Mouse (Mus musculus) adrenal gland, postnatal 10 days (tissue): Measurements from ENCODE around the gene Slc37a1. TPM values are rescaled to one million over a fixed set of nuclear protein-coding genes. Genes with fewer than 3 reads are reported as not detected.

ENCODE experiments used
- DNase-seq: peaks from one replicate; pipeline ENCODE4 v3.0.0; 2021; ENCODE audit warnings: mixed read lengths
- total RNA-seq, 2 experiments: library from RNA; stranded (reverse); gene quantifications; 2 replicates each; pipeline ENCODE4 v1.2.3; 2021

The Slc37a1 gene
- total RNA-seq, 2 experiments from 2014 or later = 4.4 to 10.9 TPM

DNA sequence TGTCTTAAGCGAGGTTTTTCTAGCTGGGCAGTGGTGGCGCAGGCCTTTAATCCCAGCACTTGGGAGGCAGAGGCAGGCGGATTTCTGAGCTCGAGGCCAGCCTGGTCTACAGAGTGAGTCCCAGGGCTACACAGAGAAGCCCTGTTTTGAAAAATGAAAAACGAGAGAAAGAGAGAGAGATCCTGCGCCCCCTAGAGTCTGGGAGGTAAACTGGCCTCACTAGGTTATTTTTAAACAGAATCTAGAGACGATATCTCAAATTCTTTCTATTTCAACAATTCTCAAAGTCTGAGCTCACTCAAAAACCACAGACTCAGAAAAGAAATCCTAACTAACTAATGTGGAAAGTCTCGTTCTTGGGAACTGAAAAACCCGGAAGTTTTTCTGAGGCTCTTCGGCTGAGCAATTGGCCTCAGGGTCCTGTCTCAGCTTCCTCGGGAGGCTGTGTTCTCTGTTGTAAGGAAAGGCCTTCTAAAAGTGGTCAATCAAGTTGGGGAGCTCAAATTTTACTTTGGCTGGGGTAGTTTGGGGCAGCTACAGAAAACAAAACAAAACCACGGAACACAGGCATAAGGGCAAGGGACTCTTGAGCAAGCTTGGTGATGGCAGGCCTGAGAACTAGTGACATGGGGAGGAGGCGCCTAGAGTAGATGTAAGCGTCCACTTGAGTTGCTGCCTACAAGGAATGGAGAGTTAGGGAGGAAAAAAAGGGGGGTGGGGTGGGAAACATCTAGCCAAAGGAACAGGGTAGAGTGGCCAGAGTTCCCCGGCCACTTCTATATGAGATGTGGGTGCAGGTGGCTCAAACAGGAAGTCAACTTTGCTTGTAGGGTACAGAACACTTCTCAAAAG is 8.0 kb downstream of the Slc37a1 start:
- no peak for DNase-seq

- DNase-seq = peak; percentile 55
These were observed 8.8 kb downstream of the Slc37a1 start for GRCm38 (mm10) chr17:31295215-31295891.

- peak; percentile 94 for DNase-seq
These were observed 9.5 kb downstream of the Slc37a1 start for GRCm38 (mm10) chr17:31295892-31296781.

DNA sequence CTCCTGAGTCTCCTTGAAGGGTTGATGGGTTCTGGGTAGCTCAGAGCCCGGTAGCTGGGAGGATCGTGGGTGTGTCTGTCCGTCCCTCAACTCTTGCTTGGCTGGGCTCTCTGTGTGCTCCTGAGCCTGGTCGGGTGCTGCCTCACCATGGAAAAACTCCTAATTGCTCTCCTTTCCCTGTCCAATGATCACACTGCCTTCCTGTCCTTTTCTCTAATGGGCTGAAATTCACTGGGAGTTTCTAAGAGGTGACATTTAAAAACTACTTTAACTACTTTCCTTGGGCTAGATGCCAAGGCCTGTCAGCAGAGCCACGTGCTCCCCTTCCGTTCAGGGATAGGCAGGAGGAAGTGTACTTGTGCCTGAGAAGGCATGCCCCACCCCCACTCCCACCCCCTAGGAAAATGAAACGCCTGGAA is 10.9 kb downstream of the Slc37a1 start:
- peak; percentile 86 for DNase-seq

DNA sequence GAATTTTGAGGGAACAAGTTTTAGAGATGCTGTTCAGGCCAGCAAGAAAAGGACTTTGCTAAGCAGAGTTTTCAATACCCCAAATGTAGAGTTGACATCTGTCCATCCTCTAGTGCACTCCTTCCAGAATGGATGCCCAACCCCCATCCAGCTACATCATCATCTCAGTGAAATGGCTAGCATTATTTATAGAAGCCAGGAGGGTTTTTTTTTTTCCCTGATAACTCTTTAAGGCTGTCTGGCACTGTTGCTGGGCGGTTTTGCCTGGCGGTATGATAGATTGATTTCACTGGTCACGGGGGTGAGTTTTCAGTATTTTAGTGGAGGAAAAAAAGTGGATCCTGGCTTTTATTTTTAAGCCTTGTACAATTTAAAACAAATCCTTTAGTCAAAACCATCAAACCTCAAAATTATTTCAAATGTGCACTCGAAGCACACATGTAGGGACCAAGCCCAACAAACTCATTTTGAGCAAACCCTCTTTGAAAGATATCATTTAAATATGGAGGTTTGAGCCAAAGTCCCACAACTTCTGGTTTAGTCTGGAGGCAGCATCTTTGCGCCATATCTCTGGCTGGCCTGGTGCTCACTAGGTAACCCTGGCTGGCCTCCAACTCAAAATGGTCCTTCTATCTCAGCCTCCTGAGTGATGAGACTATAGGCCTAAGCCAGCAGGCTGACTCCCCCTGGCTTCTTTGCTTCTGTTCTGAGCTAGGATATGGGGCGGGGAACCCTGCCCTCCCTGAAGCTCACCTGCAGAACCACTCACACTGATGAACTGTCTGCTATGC is 12.0 kb downstream of the Slc37a1 start:
- no peak for DNase-seq

DNA sequence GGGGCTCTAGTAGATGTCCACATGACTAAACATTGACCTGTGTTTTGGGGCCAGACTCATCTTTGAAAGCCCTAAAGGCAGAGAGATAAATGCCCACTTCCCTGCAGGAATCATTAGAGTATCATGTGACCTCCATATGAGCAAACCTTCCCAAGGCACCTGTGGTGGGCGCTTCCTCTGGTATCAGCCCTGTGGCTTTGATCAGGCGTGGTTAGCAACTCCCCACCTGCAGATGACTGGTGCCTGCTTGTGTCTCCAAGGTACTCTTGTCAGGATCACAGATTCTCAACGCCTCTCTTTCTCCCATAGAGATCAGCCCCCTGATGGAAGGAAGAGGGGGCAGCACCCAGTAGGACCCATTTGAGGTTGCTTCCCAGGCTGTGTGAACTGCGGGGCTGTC is 13.4 kb downstream of the Slc37a1 start:
- no peak for DNase-seq

DNA sequence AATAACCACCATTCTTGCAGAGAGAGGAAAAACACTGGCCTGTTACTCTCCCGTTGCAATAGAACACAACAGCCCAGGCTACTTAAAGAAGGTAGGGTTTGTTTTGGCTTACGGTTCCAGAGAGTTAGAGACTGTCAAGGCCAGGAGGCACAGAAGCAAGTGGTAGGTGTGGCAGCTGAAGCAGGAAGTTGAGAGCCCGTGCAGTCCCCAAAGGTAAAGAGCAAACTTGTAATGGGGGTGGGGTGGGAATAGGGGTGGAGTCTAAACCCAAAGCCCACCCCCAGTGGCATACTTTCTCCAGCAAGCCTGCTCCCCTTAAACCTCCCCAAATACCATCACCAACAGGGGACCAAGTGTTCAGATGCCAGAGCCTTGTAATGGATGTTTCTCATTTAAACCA is 14.1 kb downstream of the Slc37a1 start:
- no peak for DNase-seq

GRCm38 (mm10) chr17:31303401-31303800 is 16.8 kb downstream of the Slc37a1 start:
- no peak for DNase-seq

- peak; percentile 86 for DNase-seq
These were observed 18.5 kb downstream of the Slc37a1 start for GRCm38 (mm10) chr17:31304895-31305775.

DNA sequence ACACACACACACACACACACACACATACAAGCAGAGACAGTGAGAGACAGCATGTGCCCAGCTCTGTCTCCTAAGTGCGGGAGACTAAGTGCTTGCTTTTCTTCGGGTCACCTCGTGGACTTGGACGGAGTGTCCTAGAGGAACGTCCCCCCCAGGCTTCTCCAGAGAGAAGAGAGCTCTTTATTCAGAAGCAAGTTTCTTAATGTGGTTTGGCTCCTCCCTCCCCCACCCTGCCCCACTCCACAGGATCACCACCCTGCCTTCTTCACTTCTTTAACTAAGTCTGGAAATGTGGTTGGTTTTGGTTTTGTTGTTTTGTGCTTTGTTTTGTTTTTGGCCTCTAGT is 19.2 kb downstream of the Slc37a1 start:
- DNase-seq = no peak

DNA sequence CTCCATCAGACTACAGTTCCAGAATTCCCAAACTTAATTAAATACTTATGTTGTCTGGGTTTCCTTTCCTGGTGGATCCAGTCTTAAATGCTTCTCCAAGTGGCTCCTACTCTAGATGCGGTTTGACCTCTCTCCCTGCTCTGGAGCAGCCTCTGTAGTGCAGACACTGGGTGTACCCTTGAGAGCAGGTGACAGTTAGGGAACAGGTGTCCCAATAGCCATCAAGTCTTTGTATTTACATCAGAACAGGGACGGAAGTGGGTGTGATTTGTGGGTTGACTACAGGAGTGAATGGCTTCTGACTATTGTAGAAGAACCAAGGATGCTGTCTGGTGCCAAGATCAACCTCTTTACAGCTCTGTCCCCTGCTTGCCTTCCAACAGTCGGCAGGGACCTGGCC is 21.2 kb downstream of the Slc37a1 start:
- no peak for DNase-seq

DNA sequence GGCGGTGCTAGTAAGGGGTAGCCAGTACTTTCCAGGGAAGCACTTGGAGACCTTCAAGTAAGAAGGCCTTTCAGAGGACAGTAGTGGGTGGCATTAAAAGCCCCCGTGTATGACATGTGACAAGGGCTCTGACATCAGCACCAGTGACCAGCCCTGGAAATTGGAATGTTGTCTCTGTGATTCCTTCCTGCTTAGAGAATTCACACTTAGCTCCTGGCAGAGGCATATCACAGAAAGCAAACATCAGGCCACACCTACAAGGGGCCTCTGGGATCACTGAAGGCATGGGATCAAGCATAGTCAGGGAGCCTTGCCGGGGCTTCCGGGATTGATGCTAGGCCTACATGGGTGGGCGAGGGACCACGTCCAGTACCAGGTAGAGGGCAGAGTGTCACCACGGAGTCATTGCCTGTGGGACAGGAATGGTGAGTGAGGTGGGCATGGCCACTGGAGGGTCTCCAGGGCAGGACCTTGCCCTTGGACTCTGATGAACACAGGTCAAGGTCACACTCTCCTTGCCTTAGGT is 21.8 kb downstream of the Slc37a1 start:
- no peak for DNase-seq

- DNase-seq = no peak
These were observed 22.7 kb downstream of the Slc37a1 start for GRCm38 (mm10) chr17:31309281-31309793.

DNA sequence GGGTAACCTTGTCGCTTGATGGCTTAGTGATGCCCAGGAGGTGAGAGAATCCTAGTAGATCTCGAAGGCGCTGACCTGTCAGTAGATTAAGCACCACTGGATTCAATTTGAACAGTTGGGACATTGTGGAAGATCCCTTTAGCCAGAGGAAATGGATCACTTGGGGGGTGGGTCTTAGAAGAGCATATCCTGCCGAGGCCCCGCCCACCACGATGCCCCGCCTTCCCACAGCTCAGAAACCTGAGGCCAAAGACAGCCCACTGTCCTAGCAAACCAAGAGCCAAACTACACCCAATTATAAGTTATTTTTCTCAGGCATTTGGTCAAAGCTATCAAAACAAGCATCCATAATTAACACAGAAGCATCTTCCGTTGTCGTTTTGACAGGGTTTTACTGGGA is 24.5 kb downstream of the Slc37a1 start:
- no peak for DNase-seq

DNA sequence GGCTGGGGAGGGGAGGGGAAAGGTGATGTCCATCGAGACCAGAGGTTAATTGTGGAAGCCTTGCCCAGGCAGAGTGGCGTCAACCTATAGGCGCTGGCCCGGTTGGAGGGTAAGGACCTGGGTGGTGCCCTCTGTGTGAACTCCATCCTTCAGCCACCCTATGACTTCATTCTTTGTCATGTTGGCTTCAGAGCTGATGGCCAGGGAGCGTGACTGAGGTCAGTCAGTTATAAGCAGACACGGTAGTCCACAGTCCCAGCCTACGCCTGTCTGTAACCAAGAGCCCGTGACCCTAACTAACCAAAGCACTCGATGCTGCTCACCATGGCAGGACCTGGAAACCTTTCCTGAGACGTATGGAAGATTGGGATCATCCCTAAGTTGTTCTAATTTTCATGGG is 26.1 kb downstream of the Slc37a1 start:
- DNase-seq = no peak

GRCm38 (mm10) chr17:31315046-31315792 is 28.6 kb downstream of the Slc37a1 start:
- peak; percentile 36 for DNase-seq

- DNase-seq = no peak
These were observed 29.4 kb downstream of the Slc37a1 start for GRCm38 (mm10) chr17:31315993-31316392.

GRCm38 (mm10) chr17:31316998-31317397 is 30.4 kb downstream of the Slc37a1 start:
- no peak for DNase-seq

DNA sequence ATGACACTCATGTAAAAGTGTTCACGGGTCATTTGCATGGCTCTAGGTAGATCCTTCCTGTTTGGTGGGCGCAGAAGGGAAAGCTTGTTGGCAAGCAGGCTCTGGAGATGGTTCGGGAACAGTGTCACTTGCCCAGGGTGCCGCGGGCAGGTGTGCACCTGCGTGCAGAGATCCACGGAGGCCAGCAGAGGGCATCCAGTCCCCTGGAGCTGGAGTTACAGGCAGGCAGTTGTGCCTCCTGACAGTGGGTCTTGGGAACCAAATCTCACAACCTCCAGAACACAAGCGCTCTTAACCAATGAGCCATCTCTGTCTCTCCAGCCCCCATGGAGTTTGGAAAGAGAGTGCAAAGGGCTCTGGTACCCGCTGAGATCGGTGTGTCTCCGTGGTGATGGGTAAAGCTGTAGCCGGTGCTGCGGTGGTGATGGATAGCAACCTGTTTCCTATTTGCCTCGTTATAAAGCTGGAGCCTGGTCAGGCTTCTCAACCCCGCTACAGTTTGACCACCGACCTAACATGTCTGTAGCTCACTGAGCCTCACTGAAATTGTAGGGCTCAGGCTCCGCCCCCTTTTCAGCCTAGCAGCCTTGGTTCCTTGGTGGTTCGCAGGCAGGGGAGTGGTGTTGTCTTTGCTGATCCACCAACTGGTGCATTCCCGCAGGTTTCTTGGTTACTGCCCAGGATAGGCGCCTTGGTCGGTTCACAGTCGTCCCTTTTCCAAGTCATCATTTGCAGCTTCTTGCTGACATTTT is 31.1 kb downstream of the Slc37a1 start:
- DNase-seq = no peak
